Mouse (Mus musculus): ENCODE data around the gene Rabep1. TPM values are rescaled to one million over a fixed set of nuclear protein-coding genes. Genes with fewer than 3 reads are reported as not detected.

The Rabep1 gene
- polyA plus RNA-seq, 1 experiment from 2014 or later = 27.7 TPM

- no peaks in the 10 kb centered on the region for H3K36me3 ChIP-seq (ENCODE audit: control insufficient read depth, insufficient read depth, low read length)
Measured at GRCm38 (mm10) chr11:70833408-70833807, 11.2 kb upstream of the Rabep1 start.

GRCm38 (mm10) chr11:70833831-70834230 lies 10.7 kb upstream of the Rabep1 start:
- H3K27me3 ChIP-seq (ENCODE audit: control insufficient read depth, insufficient read depth, low read length) = no peaks in the 10 kb centered on the region
- no peak overlapping the region for H3K9ac ChIP-seq (ENCODE audit: low read length)
- H3K9me3 ChIP-seq (ENCODE audit: control insufficient read depth, low read length) = peaks cover 4% of the 10 kb centered on the region
- WGBS = 74% methylated on average over 3 of the region's 3 CpGs
- no peak for ATAC-seq (ENCODE audit: insufficient number of reproducible peaks, insufficient read depth, low FRiP score, low read depth)
- H3K27ac ChIP-seq (replicated peaks in 1 of 2; ENCODE audit: control insufficient read depth in 1 of 2, insufficient read depth in 1 of 2, low read depth in 2 of 2, low read length in 2 of 2) = no peak overlapping the region
- H3K36me3 ChIP-seq (ENCODE audit: control insufficient read depth, insufficient read depth, low read length) = no peaks in the 10 kb centered on the region
- H3K4me2 ChIP-seq (ENCODE audit: low read length) = no peak overlapping the region
- no peaks in the 10 kb centered on the region for H3K4me1 ChIP-seq (ENCODE audit: control insufficient read depth in 2 of 2, insufficient read depth in 2 of 2, low read length in 2 of 2)
- no peak overlapping the region for H3K4me3 ChIP-seq (ENCODE audit: control insufficient read depth in 1 of 2, insufficient read depth in 1 of 2, low read depth in 1 of 2, low read length in 2 of 2)

More at GRCm38 (mm10) chr11:70833408-70833807, 11.2 kb upstream of the Rabep1 start:
- H3K4me1 ChIP-seq (ENCODE audit: control insufficient read depth in 2 of 2, insufficient read depth in 2 of 2, low read length in 2 of 2) = no peaks in the 10 kb centered on the region
- H3K27ac ChIP-seq (replicated peaks in 1 of 2; ENCODE audit: control insufficient read depth in 1 of 2, insufficient read depth in 1 of 2, low read depth in 2 of 2, low read length in 2 of 2) = no peak overlapping the region
- ATAC-seq (ENCODE audit: insufficient number of reproducible peaks, insufficient read depth, low FRiP score, low read depth) = no peak
- H3K9ac ChIP-seq (ENCODE audit: low read length) = no peak overlapping the region
- H3K27me3 ChIP-seq (ENCODE audit: control insufficient read depth, insufficient read depth, low read length) = no peaks in the 10 kb centered on the region
- peaks cover 4% of the 10 kb centered on the region for H3K9me3 ChIP-seq (ENCODE audit: control insufficient read depth, low read length)
- no peak overlapping the region for H3K4me3 ChIP-seq (ENCODE audit: control insufficient read depth in 1 of 2, insufficient read depth in 1 of 2, low read depth in 1 of 2, low read length in 2 of 2)
- no peak overlapping the region for H3K4me2 ChIP-seq (ENCODE audit: low read length)

GRCm38 (mm10) chr11:70835381-70835831 lies 9.2 kb upstream of the Rabep1 start:
- H3K4me3 ChIP-seq (ENCODE audit: control insufficient read depth in 1 of 2, insufficient read depth in 1 of 2, low read depth in 1 of 2, low read length in 2 of 2) = no peak overlapping the region
- no peak overlapping the region for H3K4me2 ChIP-seq (ENCODE audit: low read length)
- H3K4me1 ChIP-seq (ENCODE audit: control insufficient read depth in 2 of 2, insufficient read depth in 2 of 2, low read length in 2 of 2) = no peaks in the 10 kb centered on the region
- H3K36me3 ChIP-seq (ENCODE audit: control insufficient read depth, insufficient read depth, low read length) = no peaks in the 10 kb centered on the region
- WGBS = 60% methylated on average over 6 of the region's 6 CpGs
- H3K27ac ChIP-seq (replicated peaks in 1 of 2; ENCODE audit: control insufficient read depth in 1 of 2, insufficient read depth in 1 of 2, low read depth in 2 of 2, low read length in 2 of 2) = no peak overlapping the region
- peaks cover 4% of the 10 kb centered on the region for H3K9me3 ChIP-seq (ENCODE audit: control insufficient read depth, low read length)
- H3K9ac ChIP-seq (ENCODE audit: low read length) = no peak overlapping the region
- ATAC-seq (ENCODE audit: insufficient number of reproducible peaks, insufficient read depth, low FRiP score, low read depth) = no peak
- no peaks in the 10 kb centered on the region for H3K27me3 ChIP-seq (ENCODE audit: control insufficient read depth, insufficient read depth, low read length)

- Histone ChIP-seq H3K27me3 (ENCODE audit: control insufficient read depth, insufficient read depth, low read length) (no peaks in the 10 kb centered on the region), H3K4me2 (ENCODE audit: low read length) (no peak overlapping the region), H3K4me1 (ENCODE audit: control insufficient read depth in 2 of 2, insufficient read depth in 2 of 2, low read length in 2 of 2) (no peaks in the 10 kb centered on the region), H3K9ac (ENCODE audit: low read length) (no peak overlapping the region), H3K36me3 (ENCODE audit: control insufficient read depth, insufficient read depth, low read length) (no peaks in the 10 kb centered on the region), H3K27ac (replicated peaks in 1 of 2; ENCODE audit: control insufficient read depth in 1 of 2, insufficient read depth in 1 of 2, low read depth in 2 of 2, low read length in 2 of 2) (no peak overlapping the region), H3K4me3 (ENCODE audit: control insufficient read depth in 1 of 2, insufficient read depth in 1 of 2, low read depth in 1 of 2, low read length in 2 of 2) (no peak overlapping the region), H3K9me3 (ENCODE audit: control insufficient read depth, low read length) (peaks cover 4% of the 10 kb centered on the region)
- no peak for ATAC-seq (ENCODE audit: insufficient number of reproducible peaks, insufficient read depth, low FRiP score, low read depth)
- WGBS = 89% methylated on average over 3 of the region's 3 CpGs
Measured at GRCm38 (mm10) chr11:70837031-70837430, 7.5 kb upstream of the Rabep1 start.

GRCm38 (mm10) chr11:70838610-70839009 lies 6.0 kb upstream of the Rabep1 start:
- no peak overlapping the region for H3K4me3 ChIP-seq (ENCODE audit: control insufficient read depth in 1 of 2, insufficient read depth in 1 of 2, low read depth in 1 of 2, low read length in 2 of 2)
- no peak overlapping the region for H3K9ac ChIP-seq (ENCODE audit: low read length)
- 27% methylated on average over 2 of the region's 2 CpGs for WGBS
- no peak overlapping the region for H3K4me2 ChIP-seq (ENCODE audit: low read length)
- peaks cover 4% of the 10 kb centered on the region; the same call in 1 of the 2 replicates for H3K9me3 ChIP-seq (ENCODE audit: control insufficient read depth, low read length)
- no peaks in the 10 kb centered on the region for H3K4me1 ChIP-seq (ENCODE audit: control insufficient read depth in 2 of 2, insufficient read depth in 2 of 2, low read length in 2 of 2)
- no peaks in the 10 kb centered on the region for H3K36me3 ChIP-seq (ENCODE audit: control insufficient read depth, insufficient read depth, low read length)
- ATAC-seq (ENCODE audit: insufficient number of reproducible peaks, insufficient read depth, low FRiP score, low read depth) = no peak
- H3K27ac ChIP-seq (replicated peaks in 1 of 2; ENCODE audit: control insufficient read depth in 1 of 2, insufficient read depth in 1 of 2, low read depth in 2 of 2, low read length in 2 of 2) = no peak overlapping the region
- no peaks in the 10 kb centered on the region for H3K27me3 ChIP-seq (ENCODE audit: control insufficient read depth, insufficient read depth, low read length)

GRCm38 (mm10) chr11:70842983-70843382 lies 1.6 kb upstream of the Rabep1 start:
- H3K27ac ChIP-seq (replicated peaks in 1 of 2; ENCODE audit: control insufficient read depth in 1 of 2, insufficient read depth in 1 of 2, low read depth in 2 of 2, low read length in 2 of 2) = no peak overlapping the region
- 70% methylated on average over 4 of the region's 4 CpGs for WGBS
- H3K4me3 ChIP-seq (ENCODE audit: control insufficient read depth in 1 of 2, insufficient read depth in 1 of 2, low read depth in 1 of 2, low read length in 2 of 2) = no peak overlapping the region
- H3K9ac ChIP-seq (ENCODE audit: low read length) = no peak overlapping the region
- no peak overlapping the region for H3K4me2 ChIP-seq (ENCODE audit: low read length)
- ATAC-seq (ENCODE audit: insufficient number of reproducible peaks, insufficient read depth, low FRiP score, low read depth) = no peak
- no peaks in the 10 kb centered on the region for H3K27me3 ChIP-seq (ENCODE audit: control insufficient read depth, insufficient read depth, low read length)
- no peaks in the 10 kb centered on the region for H3K36me3 ChIP-seq (ENCODE audit: control insufficient read depth, insufficient read depth, low read length)
- H3K9me3 ChIP-seq (ENCODE audit: control insufficient read depth, low read length) = no peaks in the 10 kb centered on the region
- peaks cover 5 to 8% of the 10 kb centered on the region in 2 experiments for H3K4me1 ChIP-seq (ENCODE audit: control insufficient read depth in 2 of 2, insufficient read depth in 2 of 2, low read length in 2 of 2)

- peaks cover 5 to 8% of the 10 kb centered on the region in 2 experiments for H3K4me1 ChIP-seq (ENCODE audit: control insufficient read depth in 2 of 2, insufficient read depth in 2 of 2, low read length in 2 of 2)
- peak overlapping the region; percentile 64 to 84 for H3K27ac ChIP-seq (replicated peaks in 1 of 2; ENCODE audit: control insufficient read depth in 1 of 2, insufficient read depth in 1 of 2, low read depth in 2 of 2, low read length in 2 of 2)
- H3K9ac ChIP-seq (ENCODE audit: low read length) = peak overlapping the region; percentile 67
- H3K27me3 ChIP-seq (ENCODE audit: control insufficient read depth, insufficient read depth, low read length) = no peaks in the 10 kb centered on the region
- H3K4me3 ChIP-seq (ENCODE audit: control insufficient read depth in 1 of 2, insufficient read depth in 1 of 2, low read depth in 1 of 2, low read length in 2 of 2) = peak overlapping the region; percentile 39 to 96
- H3K9me3 ChIP-seq (ENCODE audit: control insufficient read depth, low read length) = no peaks in the 10 kb centered on the region
- H3K36me3 ChIP-seq (ENCODE audit: control insufficient read depth, insufficient read depth, low read length) = no peaks in the 10 kb centered on the region
- ATAC-seq (ENCODE audit: insufficient number of reproducible peaks, insufficient read depth, low FRiP score, low read depth) = no peak
- WGBS = 11% methylated on average over 12 of the region's 12 CpGs
- peak overlapping the region; percentile 82 for H3K4me2 ChIP-seq (ENCODE audit: low read length)
Measured at GRCm38 (mm10) chr11:70843701-70844551, 652 bp upstream of the Rabep1 start.
